Mouse (Mus musculus): ENCODE results near the gene Ugt1a6b.

DNA sequence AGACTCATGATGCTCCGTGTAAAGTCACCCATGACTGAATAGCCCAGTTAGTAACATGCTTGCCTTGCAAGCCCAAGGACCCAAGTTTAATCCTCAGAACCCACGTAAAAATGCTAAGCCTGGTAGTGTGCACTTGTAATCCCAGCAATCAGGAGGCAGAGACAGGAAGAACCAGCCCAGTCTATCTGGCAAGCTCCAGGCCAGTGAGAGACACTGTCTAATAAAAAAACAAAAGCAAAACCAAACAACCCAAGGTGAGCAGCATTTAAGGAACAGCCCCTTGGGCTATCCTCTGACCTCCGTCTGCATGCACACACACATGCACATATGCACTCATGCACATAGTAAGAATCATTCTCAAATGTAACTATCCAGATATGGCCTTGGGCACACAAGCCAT is 126.5 kb downstream of the Ugt1a6b start:
- no peak for TF ChIP-seq HCFC1 (IDR thresholded peaks at IDR 0.05; ENCODE audit: borderline replicate concordance, insufficient read depth, low read length)
- no peak for TF ChIP-seq CHD2 (IDR thresholded peaks at IDR 0.05; ENCODE audit: low read depth, low read length)
- TF ChIP-seq ZC3H11A (IDR thresholded peaks at IDR 0.05; ENCODE audit: borderline replicate concordance, low read depth, low read length): 0 out of 2 replicates have a peak, but pooled peaks have one; percentile 18
- TF ChIP-seq ZNF384 (IDR thresholded peaks at IDR 0.05; ENCODE audit: low read depth, low read length): no peak
